Mouse (Mus musculus): ENCODE results near the gene Crygb.

GRCm38 (mm10) chr1:65039679-65040078 lies 42.4 kb downstream of the Crygb start:
- TF ChIP-seq CTCF (IDR thresholded peaks at IDR 0.05; ENCODE audit: low read depth) = no peak
- TF ChIP-seq EP300 (IDR thresholded peaks at IDR 0.05; ENCODE audit: low read depth) = no peak
